Mouse (Mus musculus) embryonic facial prominence, embryonic 10.5 days (tissue): Measurements from ENCODE around the gene Nkx2-3. TPM values are rescaled to one million over a fixed set of nuclear protein-coding genes. Genes with fewer than 3 reads are reported as not detected.

Experiments
- DNase-seq: peaks from one replicate; pipeline ENCODE4 v3.0.0-alpha.2; 2017; ENCODE audit warnings: low spot score
- H3K27ac ChIP-seq: fragments of 300-500 bp; sonication (generic); replicated peaks from 2 replicates; pipeline ENCODE4 v1.5.1; 2016; ENCODE audit warnings: mild to moderate bottlenecking
- H3K27me3 ChIP-seq: fragments of 300-500 bp; sonication (generic); replicated peaks from 2 replicates; pipeline ENCODE4 v1.6.1; 2016; ENCODE audit warnings: low read depth, mild to moderate bottlenecking; ENCODE audit not compliant: poor library complexity, severe bottlenecking
- H3K36me3 ChIP-seq: fragments of 300-500 bp; sonication (generic); replicated peaks from 2 replicates; pipeline ENCODE4 v1.6.1; 2016; ENCODE audit warnings: mild to moderate bottlenecking, moderate library complexity
- H3K4me1 ChIP-seq: fragments of 300-500 bp; sonication (generic); 2 replicates; pipeline ENCODE4 v1.6.1; 2016
- H3K4me3 ChIP-seq: fragments of 300-500 bp; sonication (generic); 2 replicates; pipeline ENCODE4 v1.5.1; 2016; ENCODE audit warnings: mild to moderate bottlenecking, moderate library complexity
- H3K9me3 ChIP-seq: fragments of 300-500 bp; sonication (generic); 2 replicates; pipeline ENCODE4 v1.6.1; 2016; ENCODE audit warnings: mild to moderate bottlenecking
- WGBS: fragments of 180-500 bp; shearing (Covaris S2); methylation state at CpG from one replicate; pipeline ENCODE4 v1.1.7; 2016; 5-methylcytosine and 5-hydroxymethylcytosine counted together
- polyA plus RNA-seq: library from polyadenylated mRNA; unstranded; fragments of >200 nt; fragmentation: Nextera tagmentation; extraction: Ambion mirVana; gene quantifications from 2 replicates; pipeline ENCODE4 v1.2.1, GENCODE M21; 2016

Gene Nkx2-3
- 3.7 and 4.1 TPM in 2 replicates for polyA plus RNA-seq

DNA sequence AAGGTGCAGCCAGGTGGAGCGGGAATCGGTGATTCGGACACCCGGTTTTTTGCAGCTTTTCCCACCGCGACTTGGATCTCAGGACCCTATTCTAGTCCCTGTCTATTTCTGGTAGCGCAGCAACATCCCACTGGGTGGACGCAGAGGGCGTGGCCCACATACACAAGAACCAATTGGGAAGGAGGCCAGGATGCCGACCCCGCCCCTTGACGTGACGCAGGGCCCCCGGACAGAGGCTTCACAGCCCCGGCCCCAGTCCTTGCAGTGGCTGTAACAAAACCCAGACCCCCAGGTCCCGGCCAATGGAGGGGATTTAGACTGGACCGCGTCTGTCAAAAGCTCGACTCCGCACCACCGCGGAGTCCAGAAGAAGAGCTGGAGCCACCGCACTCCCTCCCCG lies at the start of gene Nkx2-3:
Gene Nkx2-3, plus strand, starts transcription at position 275 of the 400 bp plus-strand sequence.
- WGBS: under 1% methylated on average over 24 of the region's 24 CpGs
- H3K27me3 ChIP-seq: peaks cover 100% of the 10 kb centered on the region
- H3K9me3 ChIP-seq: no peaks in the 10 kb centered on the region
- peak within 1 kb of the TSS; percentile 58 for H3K4me3 ChIP-seq
- peaks cover 56% of the 10 kb centered on the region for H3K4me1 ChIP-seq
- no peaks in the 10 kb centered on the region for H3K36me3 ChIP-seq
- DNase-seq: peak; percentile 92
- H3K27ac ChIP-seq: no peak within 1 kb of the TSS

DNA sequence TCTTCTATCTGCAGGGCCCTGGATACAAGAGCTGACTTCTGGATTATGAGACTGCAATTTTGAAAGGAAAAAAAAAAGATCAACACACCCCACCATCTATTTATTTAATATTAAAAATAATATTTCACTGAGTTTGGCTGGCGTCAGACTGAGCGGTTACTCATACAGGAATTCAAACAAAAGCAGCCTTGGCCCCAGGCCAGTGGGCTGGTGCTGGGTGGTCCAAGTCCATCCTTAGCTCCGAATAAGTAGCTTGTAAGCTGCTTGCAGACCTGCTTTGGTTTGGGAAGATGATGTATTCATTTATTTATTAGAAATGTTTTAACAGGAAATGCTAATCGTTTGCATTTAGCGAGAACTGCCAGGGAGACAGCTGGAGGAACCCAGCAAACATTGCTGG lies 49.0 kb upstream of the Nkx2-3 start:
- DNase-seq: no peak
- Histone ChIP-seq H3K27me3 (peaks cover 65% of the 10 kb centered on the region), H3K4me3 (no peak overlapping the region), H3K9me3 (no peaks in the 10 kb centered on the region), H3K27ac (no peak overlapping the region), H3K36me3 (no peaks in the 10 kb centered on the region), H3K4me1 (peaks cover 12% of the 10 kb centered on the region)
- 86% methylated on average over 5 of the region's 5 CpGs for WGBS

DNA sequence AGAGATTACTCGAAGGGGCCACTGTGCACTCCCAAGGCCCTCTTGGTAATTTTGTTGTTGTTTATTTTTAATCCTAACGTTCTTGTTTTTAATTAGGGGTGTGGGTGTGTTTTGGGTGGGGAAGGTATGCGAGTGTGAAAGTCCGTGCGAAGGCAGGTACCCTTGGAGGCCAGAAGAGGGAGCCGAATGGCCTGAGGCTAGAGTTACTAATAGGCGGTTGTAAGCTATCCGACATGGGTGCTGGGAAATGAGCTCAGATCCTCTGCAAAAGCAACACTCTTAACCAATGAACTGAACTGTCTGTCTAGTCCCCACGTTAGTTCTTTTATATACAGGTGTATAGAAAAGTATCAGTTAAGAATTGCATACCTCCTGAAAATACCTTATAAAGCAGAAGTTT lies 43.8 kb upstream of the Nkx2-3 start:
- WGBS: 45% methylated on average over 9 of the region's 9 CpGs
- Histone ChIP-seq H3K27ac (no peak overlapping the region), H3K4me1 (peaks cover 20% of the 10 kb centered on the region), H3K27me3 (peaks cover 92% of the 10 kb centered on the region), H3K9me3 (no peaks in the 10 kb centered on the region), H3K36me3 (no peaks in the 10 kb centered on the region), H3K4me3 (no peak overlapping the region)
- DNase-seq: no peak

DNA sequence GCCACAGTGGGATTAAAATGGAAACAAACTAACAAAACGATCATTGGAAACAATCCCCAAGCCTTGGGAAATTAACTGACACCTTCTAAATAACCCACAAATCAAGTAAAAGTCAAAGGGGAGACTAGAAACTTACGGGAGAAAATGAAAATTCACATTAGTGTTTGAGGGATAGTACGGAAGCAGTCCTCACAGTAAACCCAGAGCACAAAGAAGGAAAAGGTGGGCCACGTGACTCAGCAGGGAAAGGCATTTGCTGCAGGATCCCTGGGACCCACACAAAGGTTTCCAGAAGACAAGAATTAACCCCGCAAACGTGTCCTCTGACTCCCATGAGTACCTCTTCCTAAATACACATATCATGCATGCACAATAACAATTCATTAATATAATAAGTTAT lies 43.0 kb upstream of the Nkx2-3 start:
- no peaks in the 10 kb centered on the region for H3K9me3 ChIP-seq
- H3K36me3 ChIP-seq: no peaks in the 10 kb centered on the region
- no peak for DNase-seq
- H3K4me1 ChIP-seq: peaks cover 15% of the 10 kb centered on the region
- H3K4me3 ChIP-seq: no peak overlapping the region
- 47% methylated on average over 6 of the region's 6 CpGs for WGBS
- H3K27ac ChIP-seq: no peak overlapping the region
- H3K27me3 ChIP-seq: peaks cover 93% of the 10 kb centered on the region

DNA sequence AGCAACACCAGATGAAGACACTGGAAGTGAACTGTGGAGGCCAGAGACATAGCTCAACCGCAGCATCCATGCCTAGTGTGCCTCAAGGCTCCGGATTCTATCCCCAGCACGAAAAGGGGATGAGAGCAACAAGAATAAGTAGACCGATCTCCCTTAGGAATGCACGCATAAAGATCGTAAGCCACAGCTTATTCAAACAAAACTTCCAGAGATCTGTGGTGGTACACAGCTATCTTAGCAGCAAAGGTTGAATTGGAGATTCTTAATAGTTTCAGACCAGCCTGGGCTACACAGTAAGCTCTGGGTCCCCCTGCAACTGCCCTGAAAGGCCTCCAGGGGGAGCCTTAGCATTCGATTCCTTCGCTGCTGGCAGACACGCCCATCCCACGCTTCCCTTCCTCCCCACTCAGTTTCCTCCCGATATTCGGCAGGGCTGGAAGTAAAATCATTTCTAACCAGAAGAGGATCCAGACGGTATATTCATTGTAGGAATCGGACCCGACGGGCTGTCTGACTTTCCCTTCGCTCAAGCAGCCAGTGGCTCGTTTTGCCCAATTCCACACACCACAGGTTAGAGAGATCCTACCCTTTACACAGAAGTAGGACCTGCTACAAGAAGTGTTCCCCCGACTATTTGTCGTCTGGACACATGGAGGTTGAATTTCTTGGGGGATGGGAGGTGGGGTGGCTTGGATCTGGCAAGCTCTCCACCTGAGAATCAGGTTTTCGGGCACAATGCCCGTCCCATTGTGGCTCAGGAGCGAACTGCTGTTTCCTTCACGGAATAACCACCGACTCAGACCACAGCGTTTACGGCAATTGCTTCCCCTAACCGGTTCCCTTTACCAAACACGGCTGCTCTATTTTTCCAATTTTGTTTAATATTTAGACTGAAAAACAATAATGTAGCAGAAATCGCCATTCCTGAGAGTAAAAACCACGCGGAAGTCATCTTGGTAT lies 41.0 kb upstream of the Nkx2-3 start:
- 13% methylated on average over 32 of the region's 32 CpGs for WGBS
- Histone ChIP-seq H3K9me3 (no peaks in the 10 kb centered on the region), H3K4me3 (peak overlapping the region; percentile 56), H3K4me1 (peaks cover 8% of the 10 kb centered on the region), H3K27me3 (peaks cover 95% of the 10 kb centered on the region), H3K27ac (no peak overlapping the region), H3K36me3 (no peaks in the 10 kb centered on the region)
- DNase-seq: peak; percentile 81

DNA sequence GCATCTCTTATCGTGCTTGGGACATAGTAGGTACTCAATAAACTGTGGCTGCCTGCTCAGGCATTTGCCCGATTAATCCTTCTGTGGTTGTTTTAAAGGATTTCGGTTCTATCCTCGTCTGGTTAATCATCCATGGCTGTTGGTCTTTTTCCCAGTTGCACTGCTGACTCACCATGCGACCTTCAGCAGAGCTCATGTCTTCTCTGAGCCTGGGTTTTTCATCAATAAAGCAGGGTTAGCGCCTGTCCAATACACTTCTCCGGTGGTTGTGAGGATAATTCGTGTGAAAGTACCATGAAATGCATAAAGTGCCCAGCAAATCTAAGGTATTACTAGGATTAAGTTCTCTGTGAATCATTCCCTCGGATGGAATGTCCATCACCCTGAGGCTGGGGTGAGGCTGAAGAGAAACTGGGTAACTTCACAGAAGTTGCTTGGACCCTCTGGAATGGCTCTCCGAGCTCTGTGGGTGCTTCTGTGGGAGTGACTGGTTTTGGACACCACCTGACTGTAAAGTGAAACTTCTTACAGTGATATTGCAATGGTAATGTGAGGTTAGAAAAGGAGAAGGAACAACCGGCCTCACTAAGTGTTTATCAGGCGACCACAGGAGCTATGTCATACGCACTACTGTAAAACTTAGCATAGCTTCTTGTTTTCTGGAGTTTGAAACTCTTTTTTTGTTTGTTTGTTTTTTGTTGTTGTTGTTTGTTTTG lies 32.9 kb upstream of the Nkx2-3 start:
- no peak for DNase-seq
- no peak overlapping the region for H3K4me3 ChIP-seq
- H3K27ac ChIP-seq: no peak overlapping the region
- peaks cover 85% of the 10 kb centered on the region for H3K27me3 ChIP-seq
- no peaks in the 10 kb centered on the region for H3K36me3 ChIP-seq
- no peaks in the 10 kb centered on the region for H3K9me3 ChIP-seq
- WGBS: 86% methylated on average over 13 of the region's 13 CpGs
- no peaks in the 10 kb centered on the region for H3K4me1 ChIP-seq

DNA sequence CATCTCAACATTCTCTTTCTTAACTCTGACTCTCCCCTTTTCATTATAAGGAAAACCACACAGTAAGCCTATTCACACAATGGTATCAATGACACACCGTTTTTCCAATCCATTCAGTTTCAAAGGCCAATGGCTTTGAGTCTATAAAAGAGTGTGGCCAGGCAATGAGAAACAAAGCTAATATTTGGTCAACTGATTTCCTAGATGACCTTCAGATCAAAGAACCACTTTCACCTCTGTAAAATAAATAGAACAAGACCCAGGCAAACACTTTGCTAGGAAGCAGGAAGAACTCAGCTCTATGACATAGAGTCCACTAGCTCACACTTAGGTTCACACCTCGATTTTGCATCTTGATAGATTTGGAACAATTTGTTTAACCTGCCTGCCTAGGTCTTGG lies 30.9 kb upstream of the Nkx2-3 start:
- Histone ChIP-seq H3K9me3 (no peaks in the 10 kb centered on the region), H3K27me3 (peaks cover 87% of the 10 kb centered on the region), H3K27ac (no peak overlapping the region), H3K36me3 (no peaks in the 10 kb centered on the region), H3K4me1 (peaks cover 7% of the 10 kb centered on the region; the same call in 1 of the 2 replicates), H3K4me3 (no peak overlapping the region)
- no peak for DNase-seq
- 70% methylated on average over 2 of the region's 2 CpGs for WGBS

DNA sequence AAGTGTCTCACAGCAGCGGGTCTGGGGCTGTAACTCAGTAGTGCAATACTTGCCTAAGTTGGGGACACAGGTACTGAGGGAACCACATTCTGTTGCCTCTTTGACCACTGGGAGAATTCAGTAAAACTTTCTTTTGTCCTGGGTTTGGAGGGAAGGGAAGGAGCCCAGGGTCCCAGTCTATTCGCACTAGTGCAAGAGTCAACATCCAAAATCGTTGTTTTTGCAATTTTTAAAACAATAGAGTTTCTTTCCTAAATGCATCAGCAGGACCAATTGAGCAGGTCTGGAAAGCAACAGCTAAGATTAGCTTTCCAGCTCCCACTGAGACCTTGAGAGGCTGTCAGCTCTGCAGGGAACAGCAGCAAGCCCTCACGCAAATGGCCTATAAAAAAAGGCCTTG lies 28.9 kb upstream of the Nkx2-3 start:
- peaks cover 96% of the 10 kb centered on the region for H3K27me3 ChIP-seq
- 4% methylated on average over 4 of the region's 4 CpGs for WGBS
- H3K36me3 ChIP-seq: no peaks in the 10 kb centered on the region
- H3K4me1 ChIP-seq: peaks cover 7% of the 10 kb centered on the region; the same call in 1 of the 2 replicates
- no peak for DNase-seq
- H3K4me3 ChIP-seq: no peak overlapping the region
- no peaks in the 10 kb centered on the region for H3K9me3 ChIP-seq
- no peak overlapping the region for H3K27ac ChIP-seq

DNA sequence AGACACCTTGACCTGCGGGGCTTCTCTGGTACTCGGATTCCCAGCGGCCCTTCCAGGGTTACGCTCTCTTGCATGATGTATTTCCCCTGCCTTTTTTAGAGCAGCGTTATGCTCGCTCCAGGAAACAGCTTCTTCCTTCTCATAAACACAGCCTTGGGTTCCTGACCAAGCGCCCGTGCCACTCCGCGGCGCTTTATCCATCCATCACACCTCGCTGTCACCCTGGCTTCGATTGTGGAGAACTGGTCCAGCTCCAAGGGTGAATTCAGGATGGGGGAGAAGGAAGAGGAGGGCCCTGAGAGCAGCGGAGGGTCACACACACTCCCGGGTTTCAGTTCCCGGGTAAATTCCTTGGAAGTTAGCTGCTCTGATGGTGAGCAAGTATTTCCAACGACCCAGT lies 28.5 kb upstream of the Nkx2-3 start:
- Histone ChIP-seq H3K9me3 (no peaks in the 10 kb centered on the region), H3K36me3 (no peaks in the 10 kb centered on the region), H3K4me3 (no peak overlapping the region), H3K27ac (no peak overlapping the region), H3K27me3 (peaks cover 100% of the 10 kb centered on the region), H3K4me1 (peaks cover 7% of the 10 kb centered on the region; the same call in 1 of the 2 replicates)
- peak; percentile 31 for DNase-seq
- 1% methylated on average over 17 of the region's 17 CpGs for WGBS

DNA sequence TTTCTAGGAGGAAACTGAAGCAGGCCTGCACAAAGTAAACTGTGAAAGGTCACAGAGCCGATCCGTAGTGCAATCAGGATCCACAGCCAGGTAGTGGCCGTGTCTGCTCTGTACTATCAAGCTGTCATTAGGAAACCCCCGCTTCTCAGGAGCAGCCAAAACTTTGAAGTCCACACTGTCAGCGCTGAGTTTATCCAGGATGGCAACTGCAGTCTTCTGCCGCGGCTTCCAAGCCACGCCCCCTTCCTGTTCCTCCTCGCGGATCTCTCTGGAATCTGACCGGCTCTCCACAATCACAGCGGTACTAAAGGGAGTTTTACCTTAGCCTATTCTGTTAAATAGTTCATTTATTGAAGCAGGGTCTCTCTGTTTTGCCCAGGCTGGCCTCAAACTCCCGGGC lies 27.3 kb upstream of the Nkx2-3 start:
- Histone ChIP-seq H3K4me3 (peak overlapping the region; percentile 37), H3K9me3 (no peaks in the 10 kb centered on the region), H3K4me1 (peaks cover 7% of the 10 kb centered on the region; the same call in 1 of the 2 replicates), H3K27ac (no peak overlapping the region), H3K27me3 (peaks cover 100% of the 10 kb centered on the region), H3K36me3 (no peaks in the 10 kb centered on the region)
- DNase-seq: peak; percentile 68
- 3% methylated on average over 13 of the region's 13 CpGs for WGBS

DNA sequence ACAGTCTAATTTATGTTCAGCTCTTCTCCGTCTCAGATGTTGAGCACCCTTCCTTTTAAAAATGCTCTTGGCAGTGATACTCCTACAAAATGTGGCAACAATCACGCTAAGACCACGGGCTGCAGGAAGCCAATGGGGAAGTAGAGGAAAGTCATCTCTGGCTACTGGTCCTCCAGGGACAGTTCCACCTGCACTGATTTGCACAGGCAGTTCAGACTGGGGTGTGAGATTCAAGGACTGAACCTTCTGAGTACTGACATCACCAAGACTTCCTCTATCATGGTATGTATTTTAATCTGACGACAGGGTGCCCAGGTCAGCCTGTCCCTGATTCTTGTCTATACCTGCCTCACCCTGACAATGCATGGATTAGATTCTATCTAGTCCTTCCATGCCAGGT lies 20.1 kb upstream of the Nkx2-3 start:
- H3K36me3 ChIP-seq: no peaks in the 10 kb centered on the region
- no peak overlapping the region for H3K4me3 ChIP-seq
- H3K27ac ChIP-seq: no peak overlapping the region
- H3K4me1 ChIP-seq: no peaks in the 10 kb centered on the region
- peaks cover 99% of the 10 kb centered on the region for H3K27me3 ChIP-seq
- WGBS: 74% methylated on average over 4 of the region's 4 CpGs
- no peak for DNase-seq
- H3K9me3 ChIP-seq: 0 out of 2 replicates have a peak, but pooled peaks cover 3% of the 10 kb centered on the region

DNA sequence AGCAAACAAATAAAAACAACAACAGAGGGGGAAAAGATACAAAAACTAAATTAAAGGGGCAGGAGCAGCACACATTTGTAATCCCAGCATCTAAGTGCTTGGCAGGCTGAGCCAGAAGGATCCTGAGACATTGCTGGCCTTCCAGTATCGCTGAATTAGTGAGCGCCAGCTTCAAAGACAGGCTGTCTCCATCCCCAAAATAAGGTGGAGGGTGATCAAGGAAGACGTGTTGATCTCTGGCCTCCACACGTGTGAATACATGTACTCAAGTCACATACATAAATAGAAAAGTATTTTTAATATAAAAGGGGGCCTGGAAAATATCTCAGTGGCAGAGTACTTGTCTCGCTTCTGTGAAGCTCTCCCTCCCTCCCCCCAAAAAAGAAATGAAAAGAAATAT lies 15.1 kb upstream of the Nkx2-3 start:
- Histone ChIP-seq H3K4me1 (peaks cover 13% of the 10 kb centered on the region; the same call in 1 of the 2 replicates), H3K27me3 (peaks cover 100% of the 10 kb centered on the region), H3K36me3 (no peaks in the 10 kb centered on the region), H3K9me3 (no peaks in the 10 kb centered on the region), H3K27ac (no peak overlapping the region), H3K4me3 (no peak overlapping the region)
- WGBS: 8% methylated on average over 5 of the region's 5 CpGs
- DNase-seq: no peak
